Mouse (Mus musculus) brain, embryonic 14.5 days (tissue): ENCODE data around the gene Lancl2. TPM values are rescaled to one million over a fixed set of nuclear protein-coding genes. Genes with fewer than 3 reads are reported as not detected.

ENCODE experiments used
- DNase-seq: peaks from one replicate; pipeline ENCODE4 v3.0.0-alpha.2; 2011; ENCODE audit warnings: low read depth
- CTCF ChIP-seq: fragments of 200-500 bp; IDR thresholded peaks from 2 replicates; pipeline ENCODE4 v1.5.1; 2012; ENCODE audit warnings: inconsistent platforms, mild to moderate bottlenecking, moderate library complexity, borderline replicate concordance; ENCODE audit not compliant: insufficient read depth, insufficient read length; ENCODE audit errors: extremely low read depth
- POLR2A ChIP-seq: fragments of 200-500 bp; IDR thresholded peaks from 2 replicates; pipeline ENCODE4 v1.6.1; 2012; ENCODE audit warnings: mild to moderate bottlenecking, inconsistent platforms, borderline replicate concordance; ENCODE audit not compliant: poor library complexity, insufficient read depth, insufficient read length, severe bottlenecking; ENCODE audit errors: extremely low read depth
- polyA plus RNA-seq: library from polyadenylated mRNA; depleted of rRNA; stranded (reverse); fragments of >200 nt; gene quantifications from 2 replicates; pipeline ENCODE4 v1.2.3, GENCODE M21; 2012

Gene Lancl2
- polyA plus RNA-seq, 1 experiment = 66.5 TPM

DNA sequence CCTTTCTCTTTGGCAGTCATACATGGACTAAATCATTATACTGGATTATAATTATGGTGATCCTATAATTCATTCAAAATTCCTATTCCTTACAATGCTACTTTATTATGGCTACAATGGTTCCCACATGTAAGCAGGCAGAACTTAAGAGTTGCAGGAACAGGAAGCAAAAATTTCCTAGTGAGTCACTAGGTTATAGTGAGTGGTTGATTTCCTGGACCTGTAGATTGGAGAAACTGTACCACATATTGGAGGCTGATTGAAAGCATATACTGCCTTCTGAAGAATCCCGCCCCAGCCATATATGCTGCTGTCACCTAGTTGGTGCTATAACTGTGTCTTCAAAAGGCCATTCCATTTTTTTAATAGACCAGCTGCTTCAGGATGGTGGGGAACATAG is 40.4 kb downstream of the Lancl2 start:
- no peak for DNase-seq
- TF ChIP-seq POLR2A (no peak), CTCF (no peak)

DNA sequence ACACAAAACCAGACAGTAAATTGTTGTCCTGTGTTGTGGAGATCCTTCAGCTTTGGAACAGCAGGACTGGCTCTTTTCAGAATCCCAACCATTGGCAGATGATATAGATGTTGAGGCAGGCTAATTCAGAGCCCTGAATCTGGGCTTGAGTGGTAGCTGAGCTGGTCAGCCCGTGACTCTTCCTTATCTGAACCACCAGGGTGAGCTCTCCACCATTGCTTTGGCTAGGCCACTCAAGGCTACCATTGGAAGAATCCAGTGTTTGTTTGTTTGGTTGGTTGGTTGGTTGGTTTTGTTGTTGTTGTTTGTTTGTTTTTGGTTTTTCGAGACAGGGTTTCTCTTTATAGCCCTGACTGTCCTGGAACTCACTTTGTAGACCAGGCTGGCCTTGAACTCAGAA is 41.0 kb downstream of the Lancl2 start:
- TF ChIP-seq CTCF (peak; percentile 21; the same call in 1 of the 2 replicates), POLR2A (no peak)
- DNase-seq = peak; percentile 3

DNA sequence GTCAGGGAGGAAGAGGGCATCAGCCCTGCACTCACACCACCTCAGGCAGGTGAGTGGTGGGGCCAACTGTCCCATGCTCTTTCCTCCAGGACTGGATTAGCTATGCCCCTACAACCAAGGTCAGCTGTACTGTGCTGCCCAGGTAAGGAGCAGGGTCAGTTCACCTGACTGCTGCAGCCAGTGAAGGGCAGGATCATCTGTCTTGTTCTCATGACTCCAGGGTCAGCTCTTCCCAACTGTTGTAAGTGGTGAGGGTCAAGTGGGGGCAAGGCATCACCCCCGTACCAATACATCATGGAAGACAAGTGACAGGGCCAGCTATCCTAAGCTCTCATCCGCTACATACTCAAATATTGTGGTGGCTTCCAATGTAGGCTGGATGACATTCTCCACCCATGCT is 41.8 kb downstream of the Lancl2 start:
- no peak for DNase-seq
- TF ChIP-seq POLR2A (no peak), CTCF (no peak)

DNA sequence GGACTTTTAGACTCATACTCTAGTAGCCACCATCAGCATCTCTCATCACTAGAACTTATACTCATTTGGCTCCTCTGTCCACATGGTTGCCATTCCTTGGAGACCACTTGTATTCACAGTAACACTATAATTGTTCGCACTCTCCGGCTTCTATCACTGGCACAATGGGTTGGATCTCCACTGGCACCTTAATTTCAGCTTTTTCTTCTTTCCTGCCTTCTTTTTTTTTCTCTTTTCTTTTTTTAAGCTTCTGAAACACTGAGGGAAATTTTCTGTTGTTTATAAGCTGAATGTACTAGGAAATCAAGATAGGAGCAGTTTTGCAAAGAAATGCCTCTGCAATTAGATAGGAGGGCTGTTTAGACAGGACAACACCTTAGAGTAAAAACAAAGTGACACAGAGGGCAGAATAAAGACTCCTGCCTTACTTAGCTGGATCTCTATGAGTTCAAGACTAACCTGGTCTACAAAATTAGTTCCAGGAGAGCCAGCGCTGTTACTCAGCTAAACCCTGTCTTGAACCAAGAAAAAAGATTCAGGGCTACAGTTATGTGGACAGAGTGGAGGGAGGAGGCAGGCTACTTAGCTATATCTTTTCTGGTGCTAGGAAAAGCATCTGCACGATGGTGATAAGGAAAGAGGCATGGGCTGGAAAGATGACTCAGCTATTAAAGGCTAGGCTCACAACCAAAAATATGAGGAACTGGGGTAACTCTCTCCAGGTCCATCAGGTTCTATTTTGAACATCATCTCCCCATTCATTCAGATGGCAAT is 42.8 kb downstream of the Lancl2 start:
- no peak for DNase-seq

GRCm38 (mm10) chr6:57745748-57746129 is 43.4 kb downstream of the Lancl2 start:
- DNase-seq = no peak
- no peak for TF ChIP-seq CTCF
- TF ChIP-seq POLR2A = no peak

More for the DNA sequence above, 42.8 kb downstream of the Lancl2 start:
- TF ChIP-seq CTCF (no peak), POLR2A (no peak)

- no peak for DNase-seq
- no peak for TF ChIP-seq POLR2A
- no peak for TF ChIP-seq CTCF
These were observed 51.8 kb downstream of the Lancl2 start for GRCm38 (mm10) chr6:57753962-57754759.

GRCm38 (mm10) chr6:57763054-57763453 is 60.7 kb downstream of the Lancl2 start:
- no peak for DNase-seq
- TF ChIP-seq CTCF (no peak), POLR2A (no peak)

- peak; percentile 41 for DNase-seq
- TF ChIP-seq CTCF = no peak
- no peak for TF ChIP-seq POLR2A
These were observed 62.9 kb downstream of the Lancl2 start for GRCm38 (mm10) chr6:57765095-57765878.

- DNase-seq = no peak
- no peak for TF ChIP-seq CTCF
- no peak for TF ChIP-seq POLR2A
These were observed 63.9 kb downstream of the Lancl2 start for GRCm38 (mm10) chr6:57766287-57766686.

GRCm38 (mm10) chr6:57767112-57767868 is 65.0 kb downstream of the Lancl2 start:
- TF ChIP-seq POLR2A (no peak), CTCF (no peak)
- DNase-seq = no peak

GRCm38 (mm10) chr6:57768948-57769525 is 66.7 kb downstream of the Lancl2 start:
- TF ChIP-seq CTCF (no peak), POLR2A (no peak)
- DNase-seq = no peak
